Mouse (Mus musculus): ENCODE data around the gene Ccdc14. TPM values are rescaled to one million over a fixed set of nuclear protein-coding genes. Genes with fewer than 3 reads are reported as not detected.

The Ccdc14 gene
- total RNA-seq, 2 experiments from 2014 or later: 10.9 to 14.4 TPM

Other genes starting within 250 kb of the Ccdc14 start
- 2.0 and 3.3 TPM in 2 replicates for gene Kalrn, start 117.1 kb upstream of the Ccdc14 start, total RNA-seq (2015)
- gene Kalrn, start 117.1 kb upstream of the Ccdc14 start, total RNA-seq (2017): 2.2 and 3.8 TPM in 2 replicates
- not detected in 2 replicates for gene Ropn1, start 40.7 kb upstream of the Ccdc14 start, total RNA-seq (2015)
- gene Ropn1, start 40.7 kb upstream of the Ccdc14 start, total RNA-seq (2017): not detected in 2 replicates
- 0.59 and 0.77 TPM in 2 replicates for gene Mylk, start 54.6 kb downstream of the Ccdc14 start, total RNA-seq (2015)
- gene Mylk, start 54.6 kb downstream of the Ccdc14 start, total RNA-seq (2017): 0.79 and 1.7 TPM in 2 replicates

Data from megakaryocyte progenitor cell, adult 5-6 weeks (primary cell).